ENCODE assay signal across 8 mouse cellular contexts in genomic region chr6:95207063-95207462, GRCm38 (mm10).
DNase-seq lines count a peak whose midpoint lies in the region; ATAC-seq lines count a peak whose summit lies in the region.

No protein-coding gene starts in this region.

- no peaks in the 10 kb centered on the region for H3K36me3 ChIP-seq in forebrain, embryonic 11.5 days (ENCODE audit: control insufficient read depth, insufficient read depth, low read length)
- H3K36me3 ChIP-seq in forebrain, embryonic 16.5 days (ENCODE audit: control insufficient read depth, insufficient read depth) = no peaks in the 10 kb centered on the region
- no peaks in the 10 kb centered on the region for H3K36me3 ChIP-seq in neural tube, embryonic 15.5 days

- H3K27me3 ChIP-seq in forebrain, embryonic 11.5 days (ENCODE audit: control insufficient read depth, insufficient read depth, low read length) = no peaks in the 10 kb centered on the region; the same call in 1 of the 2 replicates
- H3K27me3 ChIP-seq in forebrain, embryonic 16.5 days (replicated peaks; ENCODE audit: control insufficient read depth, insufficient read depth, low read length) = no peaks in the 10 kb centered on the region
- no peaks in the 10 kb centered on the region for H3K27me3 ChIP-seq in neural tube, embryonic 15.5 days (replicated peaks)

- H3K4me1 ChIP-seq in forebrain, embryonic 11.5 days (replicated peaks; ENCODE audit: control insufficient read depth, insufficient read depth, low read length) = peaks cover 6% of the 10 kb centered on the region
- peaks cover 12% of the 10 kb centered on the region for H3K4me1 ChIP-seq in forebrain, embryonic 16.5 days (replicated peaks; ENCODE audit: control insufficient read depth, insufficient read depth, low read length)
- peaks cover 13% of the 10 kb centered on the region for H3K4me1 ChIP-seq in neural tube, embryonic 15.5 days

- H3K27ac ChIP-seq in forebrain, embryonic 11.5 days (ENCODE audit: low read depth, low read length) = no peak overlapping the region
- H3K27ac ChIP-seq in forebrain, embryonic 16.5 days (ENCODE audit: low read length) = no peak overlapping the region
- no peak overlapping the region for H3K27ac ChIP-seq in neural tube, embryonic 15.5 days (replicated peaks)

- no peak overlapping the region for H3K4me3 ChIP-seq in forebrain, embryonic 11.5 days (ENCODE audit: low read depth, low read length)
- no peak overlapping the region for H3K4me3 ChIP-seq in forebrain, embryonic 16.5 days (replicated peaks; ENCODE audit: low read length)
- no peak overlapping the region for H3K4me3 ChIP-seq in neural tube, embryonic 15.5 days (replicated peaks)

- no peak overlapping the region for H3K4me2 ChIP-seq in forebrain, embryonic 11.5 days (ENCODE audit: low read depth, low read length, severe bottlenecking)
- no peak overlapping the region for H3K4me2 ChIP-seq in forebrain, embryonic 16.5 days (ENCODE audit: low read length)
- no peak overlapping the region for H3K4me2 ChIP-seq in neural tube, embryonic 15.5 days

- peak; percentile 67 for DNase-seq in forebrain, embryonic 11.5 days (ENCODE audit: low spot score)
- DNase-seq in neural tube, embryonic 10.5 days (ENCODE audit: extremely low spot score, low spot score) = peak; percentile 48
- DNase-seq in adrenal gland, postnatal 14 days = peak; percentile 49
- DNase-seq in kidney, postnatal 25 days = peak; percentile 43 to 73
- peak; percentile 65 for DNase-seq in lung, postnatal 36 days
- no peak for DNase-seq in gastrocnemius, postnatal 25 days

- H3K9me3 ChIP-seq in forebrain, embryonic 11.5 days (ENCODE audit: control insufficient read depth, low read length) = no peaks in the 10 kb centered on the region
- H3K9me3 ChIP-seq in forebrain, embryonic 16.5 days (ENCODE audit: control insufficient read depth, low read length) = no peaks in the 10 kb centered on the region
- H3K9me3 ChIP-seq in neural tube, embryonic 15.5 days (replicated peaks) = no peaks in the 10 kb centered on the region

- no peak for ATAC-seq in forebrain, embryonic 11.5 days (replicated peaks; ENCODE audit: low FRiP score)
- no peak for ATAC-seq in forebrain, embryonic 16.5 days
- no peak for ATAC-seq in neural tube, embryonic 15.5 days (ENCODE audit: low FRiP score)

- WGBS in forebrain, embryonic 11.5 days = 37% methylated on average over 2 of the region's 2 CpGs
- WGBS in forebrain, embryonic 16.5 days = 39% methylated on average over 2 of the region's 2 CpGs
- WGBS in neural tube, embryonic 15.5 days = 38% methylated on average over 2 of the region's 2 CpGs

- no peak overlapping the region for H3K9ac ChIP-seq in forebrain, embryonic 11.5 days (ENCODE audit: low read length)
- no peak overlapping the region for H3K9ac ChIP-seq in forebrain, embryonic 16.5 days (replicated peaks; ENCODE audit: low read depth, low read length)
- no peak overlapping the region for H3K9ac ChIP-seq in neural tube, embryonic 15.5 days (replicated peaks)
